Mouse (Mus musculus): ENCODE measurements around the gene Mrpl24. TPM values are rescaled to one million over a fixed set of nuclear protein-coding genes. Genes with fewer than 3 reads are reported as not detected.
A peak's percentile ranks its signal among the peaks of the same experiment; 100 is the strongest.

The Mrpl24 gene
- polyA plus RNA-seq, 1 experiment = 72.4 TPM

GRCm38 (mm10) chr3:87903821-87904220, 15.5 kb upstream of the Mrpl24 start:
- whole genome bisulfite sequencing = 90% methylated on average over 5 of the region's 5 CpGs
- H3K36me3 ChIP-seq (ENCODE audit: control insufficient read depth, insufficient read depth, low read length) = no peaks in the 10 kb centered on the region
- no peaks in the 10 kb centered on the region for H3K27me3 ChIP-seq (ENCODE audit: control insufficient read depth, insufficient read depth, low read length)
- H3K4me1 ChIP-seq (replicated peaks; ENCODE audit: control insufficient read depth, insufficient read depth, low read length) = peaks cover 16% of the 10 kb centered on the region
- no peak overlapping the region for H3K4me3 ChIP-seq (ENCODE audit: control insufficient read depth, insufficient read depth, low read length)
- TF ChIP-seq CTCF (IDR thresholded peaks at IDR 0.05; ENCODE audit: borderline replicate concordance, control insufficient read depth, extremely low read depth, insufficient read depth, low read length, poor library complexity) (no peak), POLR2A (IDR thresholded peaks at IDR 0.05; ENCODE audit: control insufficient read depth, extremely low read depth, insufficient read depth, low read length, poor library complexity) (no peak)
- DNase-seq = no peak
- no peak overlapping the region for H3K27ac ChIP-seq (ENCODE audit: control insufficient read depth, insufficient read depth, low read length)

DNA sequence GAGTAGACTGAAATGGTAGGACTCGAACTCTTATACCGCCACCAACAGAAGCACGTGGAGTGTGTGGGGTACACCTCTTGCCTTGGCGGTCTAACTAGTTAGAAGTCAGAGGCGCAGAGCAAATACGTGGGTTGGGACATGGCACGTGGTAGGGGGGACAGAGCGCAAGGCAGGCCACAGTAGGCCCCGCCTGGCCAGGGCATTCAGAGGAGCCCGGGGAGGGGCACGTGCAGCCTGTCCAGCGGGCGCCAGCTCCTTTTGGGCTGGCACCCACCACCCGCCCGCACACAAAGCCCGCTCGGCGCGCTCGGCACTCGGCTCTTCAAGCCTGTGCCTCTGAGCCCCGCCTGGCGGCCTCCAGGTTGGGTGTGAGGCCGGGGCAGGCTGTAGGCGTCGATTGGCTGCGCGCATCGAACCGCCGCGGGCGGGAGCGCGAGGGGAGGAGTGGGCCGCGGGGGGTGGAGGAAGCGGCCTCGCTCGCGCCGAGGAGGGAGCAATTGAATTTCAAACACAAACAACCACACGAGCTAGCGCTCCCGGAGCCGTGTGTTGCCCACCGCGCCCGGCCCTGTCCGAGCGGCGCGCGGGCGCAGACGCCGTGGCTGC, 13.3 kb upstream of the Mrpl24 start, which contains the start of gene Hdgf:
Gene Hdgf (plus strand): TSS at position 442 of the 606 bp plus-strand sequence.
- DNase-seq = peak; percentile 95
- TF ChIP-seq POLR2A (IDR thresholded peaks at IDR 0.05; ENCODE audit: control insufficient read depth, extremely low read depth, insufficient read depth, low read length, poor library complexity) = peak; percentile 46; the same call in 1 of the 2 replicates
- TF ChIP-seq CTCF (IDR thresholded peaks at IDR 0.05; ENCODE audit: borderline replicate concordance, control insufficient read depth, extremely low read depth, insufficient read depth, low read length, poor library complexity) = peak; percentile 71; the same call in 1 of the 2 replicates
- WGBS = under 1% methylated on average over 57 of the region's 57 CpGs
- Histone ChIP-seq H3K27ac (ENCODE audit: control insufficient read depth, insufficient read depth, low read length) (peak within 1 kb of the TSS; percentile 40), H3K4me3 (ENCODE audit: control insufficient read depth, insufficient read depth, low read length) (peak within 1 kb of the TSS; percentile 100), H3K4me1 (replicated peaks; ENCODE audit: control insufficient read depth, insufficient read depth, low read length) (peaks cover 31% of the 10 kb centered on the region), H3K36me3 (ENCODE audit: control insufficient read depth, insufficient read depth, low read length) (no peaks in the 10 kb centered on the region), H3K27me3 (ENCODE audit: control insufficient read depth, insufficient read depth, low read length) (no peaks in the 10 kb centered on the region)

DNA sequence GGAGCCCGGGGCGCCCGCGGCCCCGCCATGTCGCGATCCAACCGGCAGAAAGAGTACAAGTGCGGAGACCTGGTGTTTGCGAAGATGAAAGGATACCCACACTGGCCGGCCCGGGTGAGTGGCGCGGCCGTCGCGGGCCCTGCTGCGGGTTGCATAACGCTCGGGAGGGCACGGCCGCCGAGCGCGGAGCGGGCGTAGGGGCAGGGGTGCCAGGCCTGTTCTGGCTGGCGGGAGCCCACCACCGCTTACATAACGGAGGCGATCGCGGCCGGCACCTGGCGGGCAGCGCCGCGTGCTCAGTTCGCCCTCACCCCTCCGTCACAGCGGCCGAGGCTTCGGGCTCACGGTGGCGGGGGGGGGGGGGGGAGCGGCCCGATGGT, 12.7 kb upstream of the Mrpl24 start:
- peaks cover 31% of the 10 kb centered on the region for H3K4me1 ChIP-seq (replicated peaks; ENCODE audit: control insufficient read depth, insufficient read depth, low read length)
- no peaks in the 10 kb centered on the region for H3K27me3 ChIP-seq (ENCODE audit: control insufficient read depth, insufficient read depth, low read length)
- DNase-seq = no peak
- H3K36me3 ChIP-seq (ENCODE audit: control insufficient read depth, insufficient read depth, low read length) = no peaks in the 10 kb centered on the region
- TF ChIP-seq POLR2A (IDR thresholded peaks at IDR 0.05; ENCODE audit: control insufficient read depth, extremely low read depth, insufficient read depth, low read length, poor library complexity) (no peak), CTCF (IDR thresholded peaks at IDR 0.05; ENCODE audit: borderline replicate concordance, control insufficient read depth, extremely low read depth, insufficient read depth, low read length, poor library complexity) (no peak)
- peak overlapping the region; percentile 40 for H3K27ac ChIP-seq (ENCODE audit: control insufficient read depth, insufficient read depth, low read length)
- WGBS = under 1% methylated on average over 45 of the region's 47 CpGs
- H3K4me3 ChIP-seq (ENCODE audit: control insufficient read depth, insufficient read depth, low read length) = peak overlapping the region; percentile 100

DNA sequence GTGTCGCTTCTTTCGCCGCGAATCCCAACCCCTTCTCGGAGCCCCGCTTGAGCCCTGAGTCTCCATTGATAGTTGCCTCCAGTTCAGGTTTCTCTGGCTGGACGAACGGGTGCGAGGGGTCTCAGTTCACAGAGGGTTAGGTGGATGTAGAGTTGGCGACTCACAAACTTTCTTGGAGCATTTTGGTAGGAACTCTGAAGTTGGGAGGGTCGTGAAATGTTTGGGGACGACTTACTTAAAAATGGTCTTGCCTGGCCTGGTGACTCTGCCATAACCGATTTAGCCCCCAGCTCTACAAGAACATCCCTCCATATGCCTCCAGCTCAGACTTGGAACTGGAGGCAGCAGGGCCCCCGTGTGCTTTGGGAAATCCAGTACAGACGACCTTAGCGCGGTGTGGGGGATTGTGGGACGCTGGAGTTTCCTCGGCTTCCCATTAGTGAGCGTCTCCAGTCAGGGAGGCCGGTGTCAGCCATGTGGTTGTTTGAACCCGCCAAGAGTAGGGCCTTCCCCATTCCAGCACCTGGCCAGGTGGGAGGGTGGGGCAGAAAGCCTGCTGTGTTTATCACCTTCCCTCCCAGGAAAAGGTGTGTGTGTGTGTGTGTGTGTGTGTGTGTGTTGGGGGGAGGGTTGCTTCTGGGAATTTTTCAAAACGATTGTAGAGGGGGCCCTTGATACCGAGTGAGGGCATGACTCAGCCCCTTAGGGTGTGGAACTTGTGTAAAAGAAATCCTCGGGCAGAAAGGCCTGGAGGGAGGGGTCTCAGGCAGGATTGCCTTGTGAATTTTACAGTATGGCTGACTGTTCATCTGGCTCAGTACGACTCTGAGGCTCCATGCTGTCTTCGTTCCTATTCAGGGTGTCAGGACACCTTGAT, 12.1 kb upstream of the Mrpl24 start:
- Histone ChIP-seq H3K36me3 (ENCODE audit: control insufficient read depth, insufficient read depth, low read length) (no peaks in the 10 kb centered on the region), H3K4me3 (ENCODE audit: control insufficient read depth, insufficient read depth, low read length) (peak overlapping the region; percentile 100), H3K27ac (ENCODE audit: control insufficient read depth, insufficient read depth, low read length) (peak overlapping the region; percentile 9; the same call in 1 of the 2 replicates), H3K27me3 (ENCODE audit: control insufficient read depth, insufficient read depth, low read length) (no peaks in the 10 kb centered on the region), H3K4me1 (replicated peaks; ENCODE audit: control insufficient read depth, insufficient read depth, low read length) (peaks cover 31% of the 10 kb centered on the region)
- no peak for DNase-seq
- TF ChIP-seq CTCF (IDR thresholded peaks at IDR 0.05; ENCODE audit: borderline replicate concordance, control insufficient read depth, extremely low read depth, insufficient read depth, low read length, poor library complexity) (no peak), POLR2A (IDR thresholded peaks at IDR 0.05; ENCODE audit: control insufficient read depth, extremely low read depth, insufficient read depth, low read length, poor library complexity) (no peak)
- under 1% methylated on average over 27 of the region's 27 CpGs for WGBS

GRCm38 (mm10) chr3:87907906-87908305, 11.4 kb upstream of the Mrpl24 start:
- DNase-seq = no peak
- Histone ChIP-seq H3K27me3 (ENCODE audit: control insufficient read depth, insufficient read depth, low read length) (no peaks in the 10 kb centered on the region), H3K4me3 (ENCODE audit: control insufficient read depth, insufficient read depth, low read length) (peak overlapping the region; percentile 100), H3K27ac (ENCODE audit: control insufficient read depth, insufficient read depth, low read length) (peak overlapping the region; percentile 18; the same call in 1 of the 2 replicates), H3K36me3 (ENCODE audit: control insufficient read depth, insufficient read depth, low read length) (no peaks in the 10 kb centered on the region), H3K4me1 (replicated peaks; ENCODE audit: control insufficient read depth, insufficient read depth, low read length) (peaks cover 31% of the 10 kb centered on the region)
- 7% methylated on average over 1 of the region's 1 CpGs for WGBS
- TF ChIP-seq CTCF (IDR thresholded peaks at IDR 0.05; ENCODE audit: borderline replicate concordance, control insufficient read depth, extremely low read depth, insufficient read depth, low read length, poor library complexity) (no peak), POLR2A (IDR thresholded peaks at IDR 0.05; ENCODE audit: control insufficient read depth, extremely low read depth, insufficient read depth, low read length, poor library complexity) (no peak)

DNA sequence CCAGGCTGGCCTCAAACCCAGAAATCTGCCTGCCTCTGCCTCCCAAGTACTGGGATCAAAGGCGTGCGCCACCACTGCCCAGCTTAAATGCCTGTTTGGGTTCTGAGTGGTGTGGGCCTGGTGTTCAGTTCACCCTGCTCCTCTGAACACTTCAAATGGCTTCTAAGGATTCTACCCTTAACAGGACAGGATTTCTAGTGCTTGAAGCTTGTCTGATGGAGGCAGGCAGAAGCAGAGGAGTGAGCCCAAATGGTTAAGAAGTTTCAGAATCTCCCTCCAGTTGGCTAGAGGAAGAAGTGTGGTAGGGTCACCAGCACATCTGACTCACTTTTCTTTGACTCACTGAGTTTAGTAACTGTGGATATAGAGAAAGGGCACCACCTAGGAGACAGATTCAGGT, 9.9 kb upstream of the Mrpl24 start:
- DNase-seq = no peak
- Histone ChIP-seq H3K4me1 (replicated peaks; ENCODE audit: control insufficient read depth, insufficient read depth, low read length) (peaks cover 31% of the 10 kb centered on the region), H3K27me3 (ENCODE audit: control insufficient read depth, insufficient read depth, low read length) (no peaks in the 10 kb centered on the region), H3K36me3 (ENCODE audit: control insufficient read depth, insufficient read depth, low read length) (peaks cover 3% of the 10 kb centered on the region; the same call in 1 of the 2 replicates), H3K4me3 (ENCODE audit: control insufficient read depth, insufficient read depth, low read length) (no peak overlapping the region), H3K27ac (ENCODE audit: control insufficient read depth, insufficient read depth, low read length) (no peak overlapping the region)
- WGBS = 98% methylated on average over 2 of the region's 2 CpGs
- TF ChIP-seq POLR2A (IDR thresholded peaks at IDR 0.05; ENCODE audit: control insufficient read depth, extremely low read depth, insufficient read depth, low read length, poor library complexity) = no peak
- TF ChIP-seq CTCF (IDR thresholded peaks at IDR 0.05; ENCODE audit: borderline replicate concordance, control insufficient read depth, extremely low read depth, insufficient read depth, low read length, poor library complexity) = no peak
